20 mouse cellular contexts compared by ENCODE assay signal in the genomic region with DNA sequence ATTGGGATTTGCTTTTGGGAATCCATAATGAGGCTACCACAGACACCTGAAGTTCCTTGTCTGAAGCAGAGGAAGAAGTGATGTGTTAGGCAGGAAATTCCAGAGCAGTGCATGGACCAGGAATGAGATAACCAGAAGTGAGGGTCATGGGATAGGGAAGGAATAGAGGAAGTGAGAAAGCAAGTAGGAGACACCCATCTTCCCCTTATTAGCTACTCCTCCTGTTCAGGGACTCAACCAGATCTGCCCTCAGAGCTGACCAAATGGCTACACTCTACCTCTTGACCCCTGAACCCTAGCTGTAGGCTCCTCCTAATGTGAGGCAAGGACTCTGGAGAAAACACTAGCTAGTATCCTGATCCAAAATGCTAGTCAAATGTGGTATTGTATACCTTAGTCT.
A peak's percentile ranks its signal among the peaks of the same experiment; 100 is the strongest.
DNase-seq lines count a peak whose midpoint lies in the region; ATAC-seq and TF ChIP-seq lines count a peak whose summit lies in the region.
"Had no signal": no experiment of that assay in that cellular context is flagged by ENCODE, and none has a peak within 500 bp of the region (broad histone marks: within the 10 kb centered on the region; RNA-seq: fewer than 3 reads in every experiment).

No protein-coding gene starts in this region.

- no peak overlapping the region for H3K27ac ChIP-seq in lung, postnatal 0 days (ENCODE audit: low read length)
- H3K27ac ChIP-seq in intestine, embryonic 15.5 days: no peak overlapping the region
- H3K27ac ChIP-seq: embryonic facial prominence, embryonic 10.5 days; embryonic facial prominence, embryonic 12.5 days; forebrain, embryonic 13.5 days; forebrain, embryonic 15.5 days had no signal

- TF ChIP-seq CTCF in lung, postnatal 0 days (IDR thresholded peaks at IDR 0.05): no peak

- DNase-seq in lung, postnatal 0 days (ENCODE audit: low spot score): peak; percentile 8
- DNase-seq in lung, postnatal 36 days: no peak
- DNase-seq in liver: no peak
- DNase-seq in layer of hippocampus, postnatal 10 days (ENCODE audit: low spot score in 2 of 2): no peak
- DNase-seq: adrenal gland, adult 2 months; adrenal gland, postnatal 10 days; adrenal gland, postnatal 25 days; cerebellum, adult 18-20 months; cerebellum, adult 8-10 months; cerebellum, adult 9-11 months; cerebellum, postnatal 14 days; forebrain, postnatal 0 days had no signal

- H3K4me3 ChIP-seq in lung, postnatal 0 days (ENCODE audit: low read depth, low read length): no peak overlapping the region
- no peak overlapping the region for H3K4me3 ChIP-seq in intestine, embryonic 15.5 days (replicated peaks)
- H3K4me3 ChIP-seq: embryonic facial prominence, embryonic 10.5 days; embryonic facial prominence, embryonic 12.5 days; forebrain, embryonic 13.5 days; forebrain, embryonic 15.5 days had no signal

- H3K9me3 ChIP-seq in lung, postnatal 0 days (ENCODE audit: low read length): no peaks in the 10 kb centered on the region
- H3K9me3 ChIP-seq in intestine, embryonic 15.5 days: no peaks in the 10 kb centered on the region
- H3K9me3 ChIP-seq: embryonic facial prominence, embryonic 10.5 days; embryonic facial prominence, embryonic 12.5 days; forebrain, embryonic 13.5 days; forebrain, embryonic 15.5 days had no signal

- no peaks in the 10 kb centered on the region for H3K27me3 ChIP-seq in lung, postnatal 0 days (replicated peaks; ENCODE audit: insufficient read depth, low read length)
- H3K27me3 ChIP-seq in intestine, embryonic 15.5 days (replicated peaks): no peaks in the 10 kb centered on the region
- H3K27me3 ChIP-seq: embryonic facial prominence, embryonic 12.5 days; forebrain, embryonic 13.5 days; forebrain, embryonic 15.5 days had no signal

- H3K36me3 ChIP-seq in lung, postnatal 0 days (ENCODE audit: insufficient read depth, low read length): no peaks in the 10 kb centered on the region
- H3K36me3 ChIP-seq in intestine, embryonic 15.5 days: no peaks in the 10 kb centered on the region
- H3K36me3 ChIP-seq: embryonic facial prominence, embryonic 10.5 days; embryonic facial prominence, embryonic 12.5 days; forebrain, embryonic 15.5 days had no signal

- no peaks in the 10 kb centered on the region for H3K4me1 ChIP-seq in lung, postnatal 0 days (ENCODE audit: insufficient read depth, low read depth, low read length)
- no peaks in the 10 kb centered on the region for H3K4me1 ChIP-seq in intestine, embryonic 15.5 days (replicated peaks)
- H3K4me1 ChIP-seq: embryonic facial prominence, embryonic 10.5 days; embryonic facial prominence, embryonic 12.5 days; forebrain, embryonic 13.5 days; forebrain, embryonic 15.5 days had no signal

- H3K4me2 ChIP-seq in lung, postnatal 0 days (replicated peaks; ENCODE audit: low read depth, low read length): no peak overlapping the region
- no peak overlapping the region for H3K4me2 ChIP-seq in intestine, embryonic 15.5 days (replicated peaks)
- H3K4me2 ChIP-seq: embryonic facial prominence, embryonic 12.5 days; forebrain, embryonic 13.5 days; forebrain, embryonic 15.5 days had no signal

- TF ChIP-seq EP300 in lung, postnatal 0 days (IDR thresholded peaks at IDR 0.05): no peak

- no peak overlapping the region for H3K9ac ChIP-seq in lung, postnatal 0 days (replicated peaks; ENCODE audit: low read depth)
- H3K9ac ChIP-seq in intestine, embryonic 15.5 days: no peak overlapping the region
- H3K9ac ChIP-seq: embryonic facial prominence, embryonic 12.5 days; forebrain, embryonic 13.5 days; forebrain, embryonic 15.5 days; forebrain, postnatal 0 days had no signal

- no peak for ATAC-seq in lung, postnatal 0 days
- ATAC-seq in granulocyte monocyte progenitor cell, adult 5-6 weeks (replicated peaks; ENCODE audit: poor library complexity, severe bottlenecking): peak; percentile 62
- peak; percentile 68 for ATAC-seq in megakaryocyte, adult 5-6 weeks (ENCODE audit: poor library complexity, severe bottlenecking)
- ATAC-seq in monocyte, adult 5-6 weeks (replicated peaks; ENCODE audit: insufficient number of reproducible peaks, low FRiP score, low TSS enrichment, poor library complexity, severe bottlenecking): peak; percentile 85
- no peak for ATAC-seq in intestine, embryonic 15.5 days
- ATAC-seq: forebrain, embryonic 13.5 days; forebrain, embryonic 15.5 days; forebrain, postnatal 0 days had no signal

Comparison
In these comparisons a context has a peak if more than half of its experiments do, and no peak if none do; other contexts are left out.
1. ATAC-seq: peak in granulocyte monocyte progenitor cell, adult 5-6 weeks (single experiment), megakaryocyte, adult 5-6 weeks (single experiment) and monocyte, adult 5-6 weeks (single experiment); none in lung, postnatal 0 days (single experiment) and intestine, embryonic 15.5 days (single experiment).